Mouse (Mus musculus): ENCODE measurements at regions not wholly inside any gene's neighbourhood (a gene's known extent, or its start where the extent isn't known, plus 50 kb on each side); places are given as distances from the start of the nearest gene placed in this dataset.

DNA sequence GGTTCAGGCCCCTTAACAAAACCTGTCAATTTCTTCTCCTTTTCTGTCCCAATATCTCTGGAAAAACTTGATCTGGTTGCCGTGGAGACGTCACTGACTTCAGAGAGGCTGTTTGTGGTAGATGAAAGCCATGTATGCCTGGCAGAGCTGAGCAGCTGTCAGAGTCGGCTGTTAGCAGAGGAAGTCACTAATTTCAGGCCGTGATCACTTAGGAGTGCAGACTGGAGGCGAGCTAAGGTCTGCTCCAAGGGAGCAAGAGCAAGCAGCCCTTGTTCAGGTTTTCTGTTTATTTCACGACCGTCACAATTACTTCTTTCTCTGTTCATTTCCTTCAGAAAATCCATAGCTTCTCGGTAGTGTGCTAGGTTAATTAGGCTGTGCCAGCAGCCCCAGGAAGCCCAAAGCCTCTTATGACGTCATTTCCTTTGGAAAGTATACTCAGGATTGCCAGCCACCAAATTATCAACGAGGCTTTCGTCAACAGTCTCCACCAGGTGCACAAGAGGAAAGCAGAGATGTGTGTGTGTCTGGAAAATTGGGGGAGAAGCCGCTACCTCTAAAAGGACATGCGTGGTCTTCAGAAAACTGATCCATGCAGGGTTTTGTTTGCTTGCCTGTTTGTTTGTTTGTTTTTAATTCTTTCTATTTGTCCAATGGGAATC, 161.2 kb downstream of the Qrsl1 start:
- TF ChIP-seq CTCF (IDR thresholded peaks at IDR 0.05; ENCODE audit: low read depth) (no peak), EP300 (IDR thresholded peaks at IDR 0.05; ENCODE audit: low read depth) (no peak)
